Comparison of ENCODE assay signal across 23 mouse cellular contexts in genomic region chr19:24633008-24633407, GRCm38 (mm10).
"Had no signal": no experiment of that assay in that cellular context is flagged by ENCODE, and none has a peak within 500 bp of the region (broad histone marks: within the 10 kb centered on the region; RNA-seq: fewer than 3 reads in every experiment).

No protein-coding gene starts in this region.

- DNase-seq: forebrain, postnatal 0 days; gastrocnemius, adult 2 months; gastrocnemius, postnatal 10 days; gastrocnemius, postnatal 25 days; heart, adult 2 months; heart, postnatal 10 days; kidney, adult 18-20 months; kidney, adult 8-10 months; kidney, postnatal 10 days; kidney, postnatal 25 days; kidney, postnatal 4 days; liver; liver, embryonic 13.5 days had no signal

- H3K9me3 ChIP-seq: heart, embryonic 10.5 days; heart, embryonic 12.5 days; hindbrain, embryonic 13.5 days; hindbrain, embryonic 15.5 days; limb, embryonic 10.5 days; limb, embryonic 12.5 days; liver, embryonic 13.5 days; liver, embryonic 15.5 days had no signal

- H3K27ac ChIP-seq: gastrocnemius, adult 2 months; heart, adult 2 months; heart, embryonic 10.5 days; hindbrain, embryonic 13.5 days; hindbrain, embryonic 15.5 days; hindbrain, postnatal 0 days; left cerebral cortex, adult 2 months; limb, embryonic 10.5 days; limb, embryonic 12.5 days; liver, embryonic 13.5 days; liver, embryonic 15.5 days had no signal

- H3K4me1 ChIP-seq: heart, embryonic 10.5 days; heart, embryonic 12.5 days; hindbrain, embryonic 13.5 days; hindbrain, embryonic 15.5 days; limb, embryonic 10.5 days; limb, embryonic 12.5 days; liver, embryonic 13.5 days; liver, embryonic 15.5 days had no signal

- ATAC-seq: forebrain, postnatal 0 days; hindbrain, postnatal 0 days had no signal

- H3K27me3 ChIP-seq: heart, embryonic 12.5 days; hindbrain, embryonic 13.5 days; hindbrain, embryonic 15.5 days; limb, embryonic 12.5 days; liver, embryonic 13.5 days; liver, embryonic 15.5 days had no signal

- H3K36me3 ChIP-seq: heart, embryonic 10.5 days; heart, embryonic 12.5 days; hindbrain, embryonic 13.5 days; hindbrain, embryonic 15.5 days; limb, embryonic 10.5 days; limb, embryonic 12.5 days; liver, embryonic 13.5 days; liver, embryonic 15.5 days had no signal

- H3K9ac ChIP-seq: forebrain, postnatal 0 days; heart, embryonic 12.5 days; hindbrain, embryonic 13.5 days; hindbrain, embryonic 15.5 days; limb, embryonic 12.5 days; liver, embryonic 13.5 days; liver, embryonic 15.5 days had no signal

- H3K4me2 ChIP-seq: heart, embryonic 12.5 days; hindbrain, embryonic 13.5 days; hindbrain, embryonic 15.5 days; limb, embryonic 12.5 days; liver, embryonic 11.5 days; liver, embryonic 13.5 days; liver, embryonic 15.5 days had no signal

- H3K4me3 ChIP-seq: gastrocnemius, adult 2 months; heart, adult 2 months; heart, embryonic 10.5 days; heart, embryonic 12.5 days; hindbrain, embryonic 13.5 days; hindbrain, embryonic 15.5 days; left cerebral cortex, adult 2 months; limb, embryonic 10.5 days; limb, embryonic 12.5 days; liver, embryonic 13.5 days; liver, embryonic 15.5 days had no signal
